8 mouse cellular contexts compared by ENCODE assay signal in the genomic region with DNA sequence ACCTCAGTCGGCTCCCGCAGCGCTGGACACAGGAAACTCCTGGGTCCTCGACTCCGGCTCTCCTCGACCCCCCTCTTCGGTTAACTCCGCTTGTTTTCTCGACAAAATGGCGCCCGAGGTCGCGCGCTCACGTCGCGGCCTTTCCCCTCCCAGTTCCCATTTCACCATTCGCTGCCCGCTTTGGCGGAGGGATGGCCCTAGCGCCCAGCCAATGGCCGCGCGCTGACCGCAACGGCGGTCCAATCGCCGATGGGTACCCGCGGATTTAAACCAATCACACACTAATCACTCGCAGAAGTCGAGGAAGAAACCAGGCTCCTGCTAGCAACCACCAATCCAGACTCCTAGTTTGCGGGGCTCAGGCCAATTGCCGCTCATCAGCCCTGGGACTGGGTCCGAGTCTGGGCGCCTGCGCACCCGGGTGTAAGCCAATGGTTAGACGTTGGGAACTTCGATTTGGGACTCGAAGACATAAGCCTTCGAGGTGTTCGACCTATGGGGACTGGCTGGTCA. TPM values are rescaled to one million over a fixed set of nuclear protein-coding genes. Genes with fewer than 3 reads are reported as not detected.
A peak's percentile ranks its signal among the peaks of the same experiment; 100 is the strongest.
DNase-seq lines count a peak whose midpoint lies in the region; ATAC-seq and TF ChIP-seq lines count a peak whose summit lies in the region.

A gene (minus strand): TSS at position 134 of the 513 bp plus-strand sequence.

- H3K4me3 ChIP-seq in forebrain, embryonic 10.5 days: peak within 1 kb of the TSS; percentile 99
- peak within 1 kb of the TSS; percentile 97 for H3K4me3 ChIP-seq in heart, embryonic 15.5 days
- peak within 1 kb of the TSS; percentile 93 to 96 for H3K4me3 ChIP-seq in liver, embryonic 14.5 days (ENCODE audit: insufficient read depth in 1 of 2, low read depth in 2 of 2, low read length in 2 of 2)
- peak within 1 kb of the TSS; percentile 98 for H3K4me3 ChIP-seq in neural tube, embryonic 11.5 days (ENCODE audit: low read depth, low read length)
- H3K4me3 ChIP-seq in stomach, postnatal 0 days (ENCODE audit: low read depth, low read length): peak within 1 kb of the TSS; percentile 99

- H3K4me1 ChIP-seq in forebrain, embryonic 10.5 days: peaks cover 24% of the 10 kb centered on the region
- peaks cover 67% of the 10 kb centered on the region for H3K4me1 ChIP-seq in heart, embryonic 15.5 days (replicated peaks)
- H3K4me1 ChIP-seq in liver, embryonic 14.5 days (replicated peaks; ENCODE audit: control insufficient read depth in 2 of 2, insufficient read depth in 2 of 2, low read length in 1 of 2): peaks cover 11 to 26% of the 10 kb centered on the region in 2 experiments
- peaks cover 11% of the 10 kb centered on the region for H3K4me1 ChIP-seq in neural tube, embryonic 11.5 days (ENCODE audit: control insufficient read depth, insufficient read depth, low read length)
- H3K4me1 ChIP-seq in stomach, postnatal 0 days (replicated peaks; ENCODE audit: control insufficient read depth, insufficient read depth): no peaks in the 10 kb centered on the region

- TF ChIP-seq CTCF in liver, embryonic 14.5 days (IDR thresholded peaks at IDR 0.05; ENCODE audit: low read depth): no peak
- no peak for TF ChIP-seq CTCF in stomach, postnatal 0 days (IDR thresholded peaks at IDR 0.05; ENCODE audit: low read depth)

- H3K36me3 ChIP-seq in forebrain, embryonic 10.5 days (replicated peaks): peaks cover 31% of the 10 kb centered on the region
- H3K36me3 ChIP-seq in heart, embryonic 15.5 days: no peaks in the 10 kb centered on the region; the same call in 1 of the 2 replicates
- H3K36me3 ChIP-seq in liver, embryonic 14.5 days (replicated peaks; ENCODE audit: control insufficient read depth, insufficient read depth, low read depth): peaks cover 3% of the 10 kb centered on the region
- no peaks in the 10 kb centered on the region for H3K36me3 ChIP-seq in neural tube, embryonic 11.5 days (ENCODE audit: control insufficient read depth, insufficient read depth, low read length)
- H3K36me3 ChIP-seq in stomach, postnatal 0 days (ENCODE audit: control insufficient read depth, insufficient read depth, low read length): no peaks in the 10 kb centered on the region

- peak within 1 kb of the TSS; percentile 99 for H3K9ac ChIP-seq in heart, embryonic 15.5 days
- peak within 1 kb of the TSS; percentile 97 for H3K9ac ChIP-seq in liver, embryonic 14.5 days (replicated peaks)
- H3K9ac ChIP-seq in neural tube, embryonic 11.5 days (ENCODE audit: low read length): peak within 1 kb of the TSS; percentile 97
- peak within 1 kb of the TSS; percentile 98 for H3K9ac ChIP-seq in stomach, postnatal 0 days (ENCODE audit: low read length)

- DNase-seq in CD8-positive naive resting alpha-beta T cell, adult 2 months (ENCODE audit: low read depth in 2 of 2, low spot score in 2 of 2): peak; percentile 96 to 97
- DNase-seq in c-Kit-positive CD71-negative TER-119-negative erythroid progenitor cells, embryonic 14.5 days (ENCODE audit: low read depth): peak; percentile 93
- DNase-seq in forebrain, embryonic 10.5 days (ENCODE audit: extremely low spot score, low spot score): peak; percentile 99
- peak; percentile 94 to 98 for DNase-seq in kidney, postnatal 25 days
- DNase-seq in liver, embryonic 14.5 days (ENCODE audit: low read depth in 3 of 3, low spot score in 3 of 3): peak; percentile 93 to 96 (median 94)
- DNase-seq in neural tube, embryonic 11.5 days (ENCODE audit: low spot score): peak; percentile 97
- peak; percentile 97 for DNase-seq in stomach, postnatal 0 days (ENCODE audit: low spot score)

- no peaks in the 10 kb centered on the region for H3K9me3 ChIP-seq in forebrain, embryonic 10.5 days
- no peaks in the 10 kb centered on the region for H3K9me3 ChIP-seq in heart, embryonic 15.5 days (replicated peaks)
- no peaks in the 10 kb centered on the region for H3K9me3 ChIP-seq in liver, embryonic 14.5 days (ENCODE audit: control insufficient read depth, low read length)
- no peaks in the 10 kb centered on the region for H3K9me3 ChIP-seq in neural tube, embryonic 11.5 days (ENCODE audit: control insufficient read depth, low read length)
- H3K9me3 ChIP-seq in stomach, postnatal 0 days (ENCODE audit: control insufficient read depth, low read length): no peaks in the 10 kb centered on the region

- peak; percentile 76 for TF ChIP-seq EP300 in liver, embryonic 14.5 days (IDR thresholded peaks at IDR 0.05; ENCODE audit: low read depth)
- peak; percentile 99 for TF ChIP-seq EP300 in stomach, postnatal 0 days (optimal IDR thresholded peaks at IDR 0.05)

- H3K27ac ChIP-seq in forebrain, embryonic 10.5 days: peak within 1 kb of the TSS; percentile 98
- H3K27ac ChIP-seq in heart, embryonic 15.5 days: peak within 1 kb of the TSS; percentile 98
- H3K27ac ChIP-seq in liver, embryonic 14.5 days: peak within 1 kb of the TSS; percentile 93
- H3K27ac ChIP-seq in neural tube, embryonic 11.5 days (ENCODE audit: low read depth, low read length): peak within 1 kb of the TSS; percentile 84
- peak within 1 kb of the TSS; percentile 98 for H3K27ac ChIP-seq in stomach, postnatal 0 days (replicated peaks)

- H3K4me2 ChIP-seq in heart, embryonic 15.5 days: peak within 1 kb of the TSS; percentile 90
- H3K4me2 ChIP-seq in liver, embryonic 14.5 days (ENCODE audit: low read depth): peak within 1 kb of the TSS; percentile 94
- peak within 1 kb of the TSS; percentile 92 for H3K4me2 ChIP-seq in neural tube, embryonic 11.5 days (ENCODE audit: low read depth)
- peak within 1 kb of the TSS; percentile 88 for H3K4me2 ChIP-seq in stomach, postnatal 0 days (replicated peaks; ENCODE audit: low read depth)

- ATAC-seq in heart, embryonic 15.5 days (replicated peaks; ENCODE audit: insufficient number of reproducible peaks, insufficient read depth, low FRiP score, low read depth): peak; percentile 91
- peak; percentile 95 for ATAC-seq in liver, embryonic 14.5 days (ENCODE audit: insufficient read depth)
- ATAC-seq in neural tube, embryonic 11.5 days (ENCODE audit: insufficient read depth, low FRiP score, low TSS enrichment): peak; percentile 97
- ATAC-seq in stomach, postnatal 0 days (ENCODE audit: low FRiP score, low TSS enrichment): peak; percentile 96

- H3K27me3 ChIP-seq in forebrain, embryonic 10.5 days (ENCODE audit: poor library complexity, severe bottlenecking): no peaks in the 10 kb centered on the region
- no peaks in the 10 kb centered on the region for H3K27me3 ChIP-seq in heart, embryonic 15.5 days
- no peaks in the 10 kb centered on the region for H3K27me3 ChIP-seq in liver, embryonic 14.5 days (ENCODE audit: control insufficient read depth, insufficient read depth, low read length)
- no peaks in the 10 kb centered on the region for H3K27me3 ChIP-seq in neural tube, embryonic 11.5 days (ENCODE audit: control insufficient read depth, insufficient read depth, low read length)
- H3K27me3 ChIP-seq in stomach, postnatal 0 days (ENCODE audit: control insufficient read depth, insufficient read depth, low read length): no peaks in the 10 kb centered on the region

- under 1% methylated on average over 44 of the region's 44 CpGs for WGBS in forebrain, embryonic 10.5 days
- 0% methylated on average over 44 of the region's 44 CpGs for WGBS in heart, embryonic 15.5 days
- under 1% methylated on average over 44 of the region's 44 CpGs for WGBS in liver, embryonic 14.5 days (ENCODE audit: insufficient replicate concordance)
- WGBS in neural tube, embryonic 11.5 days: 0% methylated on average over 44 of the region's 44 CpGs
- WGBS in stomach, postnatal 0 days: under 1% methylated on average over 44 of the region's 44 CpGs

RNA-seq across cellular contexts. Expression of the gene that starts here (rescaled TPM):
- 120 and 122 TPM in 2 replicates for polyA plus RNA-seq in forebrain, embryonic 10.5 days (2016; fragmentation: Nextera tagmentation; extraction: Ambion mirVana)
- 37.2 and 45.0 TPM in 2 replicates for polyA plus RNA-seq in heart, embryonic 15.5 days (2015; fragmentation: Nextera tagmentation; extraction: Ambion mirVana)
- polyA plus RNA-seq in liver, embryonic 14.5 days (2012; rRNA removed): 39.1 and 41.8 TPM in 2 replicates
- 33.1 and 38.6 TPM in 2 replicates for polyA plus RNA-seq in liver, embryonic 14.5 days (2014; fragmentation: Nextera tagmentation; extraction: Ambion mirVana)
- polyA plus RNA-seq in neural tube, embryonic 11.5 days (2014; fragmentation: Nextera tagmentation; extraction: Ambion mirVana): 119 and 128 TPM in 2 replicates
- polyA plus RNA-seq in stomach, postnatal 0 days (2015; fragmentation: Nextera tagmentation; extraction: Ambion mirVana): 17.4 and 18.0 TPM in 2 replicates

Comparison
In these comparisons a context has a peak if more than half of its experiments do, and no peak if none do; other contexts are left out.
1. Peak in every context shown above with its lines: DNase-seq, ATAC-seq, H3K4me3 ChIP-seq and H3K27ac ChIP-seq.